Mouse (Mus musculus) layer of hippocampus, postnatal 10 days (tissue): ENCODE data around the gene Ddx31. TPM values are rescaled to one million over a fixed set of nuclear protein-coding genes. Genes with fewer than 3 reads are reported as not detected.

Experiments used
- DNase-seq, 2 experiments: peaks; one replicate each; pipeline ENCODE4 v3.0.0; 2021; ENCODE audit warnings: low spot score in 2 of 2
- total RNA-seq, 2 experiments: library from RNA; stranded (reverse); gene quantifications; 2 replicates each; pipeline ENCODE4 v1.2.3; 2021

Ddx31 gene
- total RNA-seq, 2 experiments from 2014 or later = 9.1 TPM

- DNase-seq = no peak
These were observed 114.4 kb downstream of the Ddx31 start for GRCm38 (mm10) chr2:28954595-28954994.

Other genes with a start within 250 kb of the Ddx31 start
- gene Gfi1b, start 218.4 kb upstream of the Ddx31 start, total RNA-seq = not detected
- 10 to 100 TPM; 43.8 to 44.8 TPM for gene Tsc1, start 199.2 kb upstream of the Ddx31 start, total RNA-seq
- under 1 TPM in 1 of 2 experiments, not detected in 1; 0.96 TPM for gene Spaca9, start 140.7 kb upstream of the Ddx31 start, total RNA-seq
- 1 to 10 TPM; 1.8 TPM for gene Ak8, start 140.2 kb upstream of the Ddx31 start, total RNA-seq
- 10 to 100 TPM; 40.3 to 46.9 TPM for gene Gtf3c4, start within 50 bp of the Ddx31 start, total RNA-seq
- gene Barhl1, start 76.3 kb downstream of the Ddx31 start, total RNA-seq = under 1 TPM; 0.20 to 0.23 TPM
- 1 to 10 TPM in 1 of 2 experiments, under 1 TPM in 1; 0.64 to 1.2 TPM for gene Cfap77, start 214.7 kb downstream of the Ddx31 start, total RNA-seq
- gene Ttf1, start 219.9 kb downstream of the Ddx31 start, total RNA-seq = 10 to 100 TPM; 10.5 to 12.0 TPM